Mouse (Mus musculus): Measurements from ENCODE around the gene Slc26a10.

The Slc26a10 gene

GRCm38 (mm10) chr10:127126579-127126978, 53.9 kb downstream of the Slc26a10 start:
- DNase-seq: no peak

- DNase-seq: peak; percentile 41
Measured at GRCm38 (mm10) chr10:127125210-127126001, 55.0 kb downstream of the Slc26a10 start.

GRCm38 (mm10) chr10:127123436-127123805, 57.0 kb downstream of the Slc26a10 start:
- peak; percentile 80 for DNase-seq

- peak; percentile 66 for DNase-seq
Measured at GRCm38 (mm10) chr10:127122784-127123435, 57.5 kb downstream of the Slc26a10 start.

- DNase-seq: no peak
Measured at GRCm38 (mm10) chr10:127122018-127122417, 58.4 kb downstream of the Slc26a10 start.

Data from right cerebral cortex, adult 18-20 months (tissue).